Mouse (Mus musculus): Measurements from ENCODE around the gene Csnk1d.

Gene Csnk1d

GRCm38 (mm10) chr11:120987608-120988007 is 3.5 kb downstream of the Csnk1d start:
- no peak for DNase-seq (ENCODE audit: extremely low spot score, low spot score)

- no peak for DNase-seq (ENCODE audit: extremely low spot score, low spot score)
Observed at GRCm38 (mm10) chr11:120984448-120985330, 6.4 kb downstream of the Csnk1d start.

GRCm38 (mm10) chr11:120982459-120982858 is 8.7 kb downstream of the Csnk1d start:
- no peak for DNase-seq (ENCODE audit: extremely low spot score, low spot score)

- DNase-seq (ENCODE audit: extremely low spot score, low spot score), result no peak
Observed at GRCm38 (mm10) chr11:120981661-120982060, 9.5 kb downstream of the Csnk1d start.

- no peak for DNase-seq (ENCODE audit: extremely low spot score, low spot score)
Observed at GRCm38 (mm10) chr11:120980427-120981035, 10.6 kb downstream of the Csnk1d start.

- no peak for DNase-seq (ENCODE audit: extremely low spot score, low spot score)
Observed at GRCm38 (mm10) chr11:120979711-120980426, 11.3 kb downstream of the Csnk1d start.

- no peak for DNase-seq (ENCODE audit: extremely low spot score, low spot score)
Observed at GRCm38 (mm10) chr11:120973318-120973717, 17.8 kb downstream of the Csnk1d start.

- no peak for DNase-seq (ENCODE audit: extremely low spot score, low spot score)
Observed at GRCm38 (mm10) chr11:120971237-120971636, 19.9 kb downstream of the Csnk1d start.

GRCm38 (mm10) chr11:120969742-120970141 is 21.4 kb downstream of the Csnk1d start:
- no peak for DNase-seq (ENCODE audit: extremely low spot score, low spot score)

- DNase-seq (ENCODE audit: extremely low spot score, low spot score), result no peak
Observed at GRCm38 (mm10) chr11:120965587-120965986, 25.5 kb downstream of the Csnk1d start.

- DNase-seq (ENCODE audit: extremely low spot score, low spot score), result no peak
Observed at GRCm38 (mm10) chr11:120964195-120965157, 26.7 kb downstream of the Csnk1d start.

- DNase-seq (ENCODE audit: extremely low spot score, low spot score), result no peak
Observed at GRCm38 (mm10) chr11:120962909-120963308, 28.2 kb downstream of the Csnk1d start.

- no peak for DNase-seq (ENCODE audit: extremely low spot score, low spot score)
Observed at GRCm38 (mm10) chr11:120962050-120962771, 28.9 kb downstream of the Csnk1d start.

GRCm38 (mm10) chr11:120961594-120961993 is 29.5 kb downstream of the Csnk1d start:
- no peak for DNase-seq (ENCODE audit: extremely low spot score, low spot score)

- DNase-seq (ENCODE audit: extremely low spot score, low spot score), result no peak
Observed at GRCm38 (mm10) chr11:120960248-120960647, 30.9 kb downstream of the Csnk1d start.

GRCm38 (mm10) chr11:120959564-120959963 is 31.6 kb downstream of the Csnk1d start:
- DNase-seq (ENCODE audit: extremely low spot score, low spot score), result no peak

- no peak for DNase-seq (ENCODE audit: extremely low spot score, low spot score)
Observed at GRCm38 (mm10) chr11:120959066-120959465, 32.1 kb downstream of the Csnk1d start.

- no peak for DNase-seq (ENCODE audit: extremely low spot score, low spot score)
Observed at GRCm38 (mm10) chr11:120957731-120958257, 33.3 kb downstream of the Csnk1d start.

GRCm38 (mm10) chr11:120957052-120957451 is 34.1 kb downstream of the Csnk1d start:
- DNase-seq (ENCODE audit: extremely low spot score, low spot score), result no peak

GRCm38 (mm10) chr11:120955701-120956100 is 35.4 kb downstream of the Csnk1d start:
- no peak for DNase-seq (ENCODE audit: extremely low spot score, low spot score)

Data from neural tube, embryonic 10.5 days (tissue).